Mouse (Mus musculus) CH12.LX (cell line): ENCODE data around the gene Gm45902. TPM values are rescaled to one million over a fixed set of nuclear protein-coding genes. Genes with fewer than 3 reads are reported as not detected.

ENCODE experiments used
- DNase-seq: peaks from one replicate; pipeline ENCODE4 v3.0.0-alpha.2; 2013; ENCODE audit errors: extremely low read depth
- H3K27ac ChIP-seq: 2 replicates; pipeline ENCODE4 v1.5.1; 2012; ENCODE audit warnings: low read depth, mild to moderate bottlenecking, control low read depth, moderate library complexity; ENCODE audit not compliant: insufficient read depth
- H3K27me3 ChIP-seq: replicated peaks from 2 replicates; pipeline ENCODE3; 2012; ENCODE audit warnings: inconsistent platforms
- H3K36me3 ChIP-seq, 2 experiments: replicated peaks in 1 of 2; 2 replicates each; pipeline versions ENCODE3 to v1.6.1; 2012; ENCODE audit warnings: inconsistent platforms in 1 of 2, low read length in 1 of 2, mild to moderate bottlenecking in 1 of 2, mixed read lengths in 1 of 2, moderate library complexity in 1 of 2; ENCODE audit not compliant: control insufficient read depth in 1 of 2, insufficient read depth in 1 of 2
- H3K4me1 ChIP-seq, 2 experiments: 2 replicates each; pipeline ENCODE4 v1.6.1; 2012; ENCODE audit warnings: inconsistent platforms in 1 of 2, moderate library complexity in 1 of 2; ENCODE audit not compliant: insufficient read depth in 2 of 2, control insufficient read depth in 1 of 2
- H3K4me2 ChIP-seq: 2 replicates; pipeline ENCODE4 v1.6.1; 2012; ENCODE audit warnings: low read depth, mild to moderate bottlenecking, control low read depth; ENCODE audit not compliant: poor library complexity, insufficient read depth, severe bottlenecking
- H3K4me3 ChIP-seq, 3 experiments: fragments of 150-350 bp in 1 of 3; sonication (generic) in 1 of 3; replicated peaks in 1 of 3; 2 replicates each; pipeline versions ENCODE3 to v1.5.1; 2011 to 2012; ENCODE audit warnings: low read depth in 2 of 3, low read length in 2 of 3, mild to moderate bottlenecking in 2 of 3, moderate library complexity in 2 of 3, control low read depth in 1 of 3, improper control_type of control experiment in 1 of 3, inconsistent platforms in 1 of 3, mixed read lengths in 1 of 3; ENCODE audit not compliant: poor library complexity in 1 of 3
- H3K79me2 ChIP-seq: replicated peaks from 2 replicates; pipeline ENCODE4 v1.6.1; 2012; ENCODE audit warnings: mild to moderate bottlenecking, moderate library complexity; ENCODE audit not compliant: control insufficient read depth, poor library complexity, insufficient read depth, severe bottlenecking; ENCODE audit errors: extremely low read depth
- H3K9ac ChIP-seq: 2 replicates; pipeline ENCODE4 v1.6.1; 2012; ENCODE audit warnings: low read depth, mild to moderate bottlenecking, control low read depth, moderate library complexity; ENCODE audit not compliant: insufficient read depth
- H3K9me3 ChIP-seq: replicated peaks from 2 replicates; pipeline ENCODE3; 2012; ENCODE audit warnings: low read length, inconsistent platforms, mixed read lengths
- BHLHE40 ChIP-seq: IDR thresholded peaks from 2 replicates; pipeline ENCODE4 v1.6.1; 2011; ENCODE audit warnings: mild to moderate bottlenecking, low read depth, low read length, improper control_type of control experiment
- CHD2 ChIP-seq: IDR thresholded peaks from 2 replicates; pipeline ENCODE4 v1.6.1; 2011; ENCODE audit warnings: low read length, improper control_type of control experiment
- CTCF ChIP-seq, 2 experiments: IDR thresholded peaks in 1 of 2; conservative IDR thresholded peaks in 1 of 2; 2 replicates each; pipeline ENCODE4 v1.5.1; 2011 to 2012; ENCODE audit warnings: low read depth in 2 of 2, low read length in 2 of 2, improper control_type of control experiment in 1 of 2, inconsistent platforms in 1 of 2, mild to moderate bottlenecking in 1 of 2, moderate library complexity in 1 of 2
- ELF1 ChIP-seq: IDR thresholded peaks from 2 replicates; pipeline ENCODE4 v1.6.1; 2014; ENCODE audit warnings: low read depth, mild to moderate bottlenecking, inconsistent platforms, low read length, improper control_type of control experiment
- EP300 ChIP-seq: IDR thresholded peaks from 2 replicates; pipeline ENCODE4 v1.6.1; 2011; ENCODE audit warnings: low read length, improper control_type of control experiment
- GABPA ChIP-seq: IDR thresholded peaks from 2 replicates; pipeline ENCODE4 v1.6.1; 2012; ENCODE audit warnings: low read depth, low read length, improper control_type of control experiment, inconsistent platforms; ENCODE audit not compliant: insufficient replicate concordance
- JUND ChIP-seq: conservative IDR thresholded peaks from 2 replicates; pipeline ENCODE4 v1.6.1; 2011; ENCODE audit warnings: low read depth, low read length, improper control_type of control experiment
- MAFK ChIP-seq: IDR thresholded peaks from 2 replicates; pipeline ENCODE4 v1.6.1; 2011; ENCODE audit warnings: low read length, improper control_type of control experiment; ENCODE audit not compliant: insufficient replicate concordance
- MAX ChIP-seq: IDR thresholded peaks from 2 replicates; pipeline ENCODE4 v1.6.1; 2011; ENCODE audit warnings: low read length, improper control_type of control experiment
- MAZ ChIP-seq: IDR thresholded peaks from 2 replicates; pipeline ENCODE4 v1.6.1; 2012; ENCODE audit warnings: low read depth, mild to moderate bottlenecking, inconsistent platforms, low read length, improper control_type of control experiment, moderate library complexity
- MEF2A ChIP-seq: IDR thresholded peaks from 2 replicates; pipeline ENCODE4 v1.6.1; 2014; ENCODE audit warnings: low read depth, mild to moderate bottlenecking, inconsistent platforms, low read length, improper control_type of control experiment, borderline replicate concordance
- MXI1 ChIP-seq: IDR thresholded peaks from 2 replicates; pipeline ENCODE4 v1.6.1; 2011; ENCODE audit warnings: mild to moderate bottlenecking, low read depth, low read length, improper control_type of control experiment
- NELFE ChIP-seq: IDR thresholded peaks from 2 replicates; pipeline ENCODE4 v1.6.1; 2011; ENCODE audit warnings: low read depth, low read length, improper control_type of control experiment
- NRF1 ChIP-seq: IDR thresholded peaks from 2 replicates; pipeline ENCODE4 v1.6.1; 2014; ENCODE audit warnings: low read depth, mild to moderate bottlenecking, inconsistent platforms, low read length, improper control_type of control experiment, moderate library complexity
- POLR2AphosphoS2 ChIP-seq: IDR thresholded peaks from 2 replicates; pipeline ENCODE4 v1.6.1; 2011; ENCODE audit warnings: low read depth, low read length, improper control_type of control experiment
- RAD21 ChIP-seq: IDR thresholded peaks from 2 replicates; pipeline ENCODE4 v1.6.1; 2011; ENCODE audit warnings: low read depth, mild to moderate bottlenecking, low read length, improper control_type of control experiment, moderate library complexity
- SMC3 ChIP-seq: IDR thresholded peaks from 2 replicates; pipeline ENCODE4 v1.6.1; 2011; ENCODE audit warnings: low read depth, low read length, improper control_type of control experiment
- USF2 ChIP-seq: conservative IDR thresholded peaks from 2 replicates; pipeline ENCODE4 v1.6.1; 2011; ENCODE audit warnings: low read depth, low read length, improper control_type of control experiment
- ZNF384 ChIP-seq: IDR thresholded peaks from 2 replicates; pipeline ENCODE4 v1.6.1; 2012; ENCODE audit warnings: low read depth, low read length, improper control_type of control experiment, inconsistent platforms
- dilution Hi-C: fragments of 300-500 bp; cut with MboI; formaldehyde crosslinking; loops from 2 replicates; pipeline ENCODE4 v1.14.3; 2020; ENCODE audit warnings: low sequenced_read_pairs; ENCODE audit not compliant: extremely low pct_unique_long_range_greater_than_20kb, extremely low pct_ligation_motif_present
- in situ Hi-C: fragments of 300-500 bp; cut with MboI; formaldehyde crosslinking; loops from 3 replicates; pipeline ENCODE4 v1.14.3; 2019; ENCODE audit warnings: low sequenced_read_pairs, low pct_ligation_motif_present, low pct_unique_long_range_greater_than_20kb, mixed read lengths
- polyA plus RNA-seq: library from polyadenylated mRNA; unstranded; fragments of >175 nt; gene quantifications from 2 replicates; pipeline ENCODE4 v1.2.1, GENCODE M21; 2012; ENCODE audit warnings: low read depth; ENCODE audit not compliant: insufficient read length
- total RNA-seq, 2 experiments: library from RNA; depleted of rRNA; stranded (reverse); fragments of 300-350 nt in 1 of 2; fragments of >200 nt in 1 of 2; gene quantifications; 2 replicates each; pipeline ENCODE4 v1.2.3; 2012 to 2014

The Gm45902 gene
- total and polyA plus RNA-seq, 3 experiments, result 3.8 to 6.4 (median 4.9) TPM

GRCm38 (mm10) chr2:3493833-3494409 lies 18.7 kb downstream of the Gm45902 start:
- peaks cover 60 to 85% of the 10 kb centered on the region in 2 experiments for H3K36me3 ChIP-seq
- no peak for DNase-seq
- H3K27me3 ChIP-seq, result no peaks in the 10 kb centered on the region
- TF ChIP-seq POLR2AphosphoS2 (no peak), MXI1 (no peak)
- H3K4me3 ChIP-seq, result no peak overlapping the region
- in situ Hi-C loops, result no loop called here
- H3K4me2 ChIP-seq, result no peak overlapping the region
- H3K4me1 ChIP-seq, result peaks cover 0 to 9% of the 10 kb centered on the region in 2 experiments; a peak in 2 of 4 replicates
- no peak overlapping the region for H3K9ac ChIP-seq
- dilution Hi-C loops, result no loop called here
- no peaks in the 10 kb centered on the region for H3K9me3 ChIP-seq
- 0 out of 2 replicates have a peak, but pooled peaks cover under 1% of the 10 kb centered on the region for H3K79me2 ChIP-seq
- H3K27ac ChIP-seq, result no peak overlapping the region

- Histone ChIP-seq H3K27ac (no peak overlapping the region), H3K79me2 (no peaks in the 10 kb centered on the region), H3K4me1 (peaks cover 0 to 9% of the 10 kb centered on the region in 2 experiments; a peak in 2 of 4 replicates), H3K9me3 (no peaks in the 10 kb centered on the region), H3K4me3 (no peak overlapping the region), H3K9ac (no peak overlapping the region), H3K36me3 (peaks cover 34 to 53% of the 10 kb centered on the region in 2 experiments), H3K4me2 (no peak overlapping the region), H3K27me3 (no peaks in the 10 kb centered on the region)
- dilution Hi-C loops (no loop called here), in situ Hi-C loops (no loop called here)
- DNase-seq, result no peak
- TF ChIP-seq MAX, result no peak
- TF ChIP-seq BHLHE40, result no peak
- TF ChIP-seq EP300, result no peak
- no peak for TF ChIP-seq MAFK
- no peak for TF ChIP-seq CTCF (conservative IDR thresholded peaks at IDR 0.05 in 1 of 2, IDR thresholded peaks at IDR 0.05 in 1 of 2; ENCODE audit: low read depth in 2 of 2, low read length in 2 of 2)
- TF ChIP-seq NELFE, result no peak
- TF ChIP-seq USF2, result no peak
- TF ChIP-seq POLR2AphosphoS2, result no peak
- no peak for TF ChIP-seq RAD21
- no peak for TF ChIP-seq MXI1
- no peak for TF ChIP-seq SMC3
- TF ChIP-seq NRF1, result no peak
- TF ChIP-seq GABPA, result no peak
- no peak for TF ChIP-seq ZNF384
- TF ChIP-seq JUND, result no peak
- TF ChIP-seq MEF2A, result no peak
- TF ChIP-seq ELF1, result no peak
- no peak for TF ChIP-seq MAZ
- TF ChIP-seq CHD2, result no peak
Observed at GRCm38 (mm10) chr2:3489816-3490215, 22.8 kb downstream of the Gm45902 start.
